Mouse (Mus musculus): ENCODE measurements around the gene Pgghg.
"Not testable (repeated sequence)": the region's sequence is repeated elsewhere in the genome, so short reads cannot be mapped to it uniquely, and the experiment has no call there.

The Pgghg gene

GRCm38 (mm10) chr7:140956556-140956869 lies 15.3 kb downstream of the Pgghg start:
- DNase-seq = no peak

GRCm38 (mm10) chr7:140959181-140959901 lies 18.1 kb downstream of the Pgghg start:
- DNase-seq = peak; percentile 20 to 55

GRCm38 (mm10) chr7:140960026-140960425 lies 18.8 kb downstream of the Pgghg start:
- DNase-seq = no peak

- no peak for DNase-seq
These were observed 20.2 kb downstream of the Pgghg start for GRCm38 (mm10) chr7:140961416-140961815.

GRCm38 (mm10) chr7:140962733-140963132 lies 21.5 kb downstream of the Pgghg start:
- DNase-seq = no peak

GRCm38 (mm10) chr7:140966921-140967320 lies 25.7 kb downstream of the Pgghg start, which contains the start of gene Ifitm1:
Gene Ifitm1, plus strand, starts transcription at chr7:140967221.
- no peak for DNase-seq

GRCm38 (mm10) chr7:140967862-140968591 lies 26.8 kb downstream of the Pgghg start:
- DNase-seq = no peak

GRCm38 (mm10) chr7:140968710-140969109 lies 27.5 kb downstream of the Pgghg start:
- DNase-seq = not testable (repeated sequence)

- no peak for DNase-seq
These were observed 29.7 kb downstream of the Pgghg start for GRCm38 (mm10) chr7:140970931-140971330.

- DNase-seq = no peak
These were observed 30.4 kb downstream of the Pgghg start for GRCm38 (mm10) chr7:140971479-140972171.

GRCm38 (mm10) chr7:140973396-140974165 lies 32.4 kb downstream of the Pgghg start:
- no peak for DNase-seq

GRCm38 (mm10) chr7:140974940-140975339 lies 33.7 kb downstream of the Pgghg start:
- no peak for DNase-seq

GRCm38 (mm10) chr7:140975465-140975864 lies 34.3 kb downstream of the Pgghg start:
- no peak for DNase-seq

GRCm38 (mm10) chr7:140976720-140977119 lies 35.5 kb downstream of the Pgghg start:
- DNase-seq = not testable (repeated sequence)

GRCm38 (mm10) chr7:140981704-140982103 lies 40.5 kb downstream of the Pgghg start:
- DNase-seq = no peak

GRCm38 (mm10) chr7:140982971-140983370 lies 41.8 kb downstream of the Pgghg start:
- no peak for DNase-seq

GRCm38 (mm10) chr7:140987182-140988138 lies 46.3 kb downstream of the Pgghg start:
- no peak for DNase-seq

GRCm38 (mm10) chr7:140989022-140989421 lies 47.8 kb downstream of the Pgghg start:
- no peak for DNase-seq

- DNase-seq = no peak
These were observed 49.0 kb downstream of the Pgghg start for GRCm38 (mm10) chr7:140990185-140990584.

GRCm38 (mm10) chr7:140990622-140991021 lies 49.4 kb downstream of the Pgghg start:
- no peak for DNase-seq

GRCm38 (mm10) chr7:140991117-140991689 lies 50.0 kb downstream of the Pgghg start:
- no peak for DNase-seq
